Mouse (Mus musculus) spleen, postnatal 10 days (tissue): ENCODE data around the gene Fubp1.

Source experiments
- DNase-seq, 2 experiments: peaks; one replicate each; pipeline ENCODE4 v3.0.0; 2021 to 2022; ENCODE audit warnings: low spot score in 2 of 2

Fubp1 gene

GRCm38 (mm10) chr3:152276935-152277334 is 66.7 kb downstream of the Fubp1 start:
- no peak for DNase-seq

GRCm38 (mm10) chr3:152277912-152278311 is 67.7 kb downstream of the Fubp1 start:
- DNase-seq, result no peak

GRCm38 (mm10) chr3:152278431-152278830 is 68.2 kb downstream of the Fubp1 start:
- no peak for DNase-seq

- DNase-seq, result no peak
Measured at GRCm38 (mm10) chr3:152282126-152282525, 71.9 kb downstream of the Fubp1 start.

- DNase-seq, result no peak
Measured at GRCm38 (mm10) chr3:152284306-152284705, 74.1 kb downstream of the Fubp1 start.

DNA sequence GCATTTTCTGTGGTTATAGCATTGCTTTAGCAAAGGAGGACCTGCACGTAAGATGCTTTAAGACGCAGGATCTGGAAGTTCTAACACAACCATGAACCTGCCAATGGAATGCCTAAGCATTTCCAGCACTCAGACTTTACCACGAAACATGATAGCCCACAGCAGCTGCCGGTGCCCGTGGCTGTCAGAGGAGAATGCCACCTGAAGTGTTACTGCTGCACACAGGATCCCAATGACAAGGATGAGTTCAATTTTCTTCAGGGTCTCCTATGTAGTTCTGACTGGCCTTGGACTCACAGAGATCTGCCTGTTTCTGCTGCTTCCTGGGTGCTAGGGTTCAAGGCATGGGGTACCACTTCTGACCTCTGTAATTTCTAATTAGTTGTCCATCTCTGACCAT is 74.5 kb downstream of the Fubp1 start:
- no peak for DNase-seq
